In the genomic region with DNA sequence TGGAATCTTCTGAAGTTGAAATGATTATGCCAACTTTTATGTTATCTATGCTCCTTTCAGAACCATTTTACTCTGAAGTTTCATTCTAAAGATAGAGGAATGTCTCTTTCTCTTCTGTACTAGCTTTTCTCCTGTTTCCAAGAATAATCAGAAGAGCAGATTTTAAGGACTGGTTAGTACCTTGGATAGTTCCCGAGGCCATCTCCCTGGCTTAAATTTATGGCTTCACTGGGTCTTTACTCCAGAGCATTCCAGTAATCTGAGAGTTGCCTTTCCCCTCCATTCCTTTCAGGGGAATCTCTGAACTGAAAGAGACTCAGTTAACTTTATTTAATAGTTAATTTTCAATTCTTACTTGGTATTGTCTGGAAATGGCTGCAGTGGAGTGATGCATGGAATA, we compare ENCODE assay signal across 22 mouse cellular contexts.
DNase-seq lines count a peak whose midpoint lies in the region; ATAC-seq and TF ChIP-seq lines count a peak whose summit lies in the region.
"Had no signal": no experiment of that assay in that cellular context is flagged by ENCODE, and none has a peak within 500 bp of the region (broad histone marks: within the 10 kb centered on the region; RNA-seq: fewer than 3 reads in every experiment).

No protein-coding gene starts in this region.

- no peak overlapping the region for H3K4me2 ChIP-seq in limb, embryonic 14.5 days (replicated peaks; ENCODE audit: low read depth, low read length, severe bottlenecking)
- H3K4me2 ChIP-seq: embryonic facial prominence, embryonic 15.5 days; hindbrain, embryonic 13.5 days had no signal

- H3K36me3 ChIP-seq in limb, embryonic 14.5 days (ENCODE audit: control insufficient read depth, insufficient read depth, low read length): no peaks in the 10 kb centered on the region
- H3K36me3 ChIP-seq in limb, embryonic 10.5 days: no peaks in the 10 kb centered on the region
- H3K36me3 ChIP-seq: embryonic facial prominence, embryonic 15.5 days; forebrain, embryonic 10.5 days; hindbrain, embryonic 13.5 days had no signal

- no peak for ATAC-seq in limb, embryonic 14.5 days (ENCODE audit: low FRiP score, low read depth)
- ATAC-seq: forebrain, embryonic 14.5 days; hindbrain, postnatal 0 days had no signal

- H3K9me3 ChIP-seq in limb, embryonic 14.5 days (ENCODE audit: control insufficient read depth, low read length): no peaks in the 10 kb centered on the region
- no peaks in the 10 kb centered on the region for H3K9me3 ChIP-seq in limb, embryonic 10.5 days (replicated peaks)
- H3K9me3 ChIP-seq: embryonic facial prominence, embryonic 15.5 days; forebrain, embryonic 10.5 days; hindbrain, embryonic 13.5 days had no signal

- H3K4me3 ChIP-seq in limb, embryonic 14.5 days (replicated peaks; ENCODE audit: low read length): no peak overlapping the region
- no peak overlapping the region for H3K4me3 ChIP-seq in limb, embryonic 10.5 days
- H3K4me3 ChIP-seq: embryonic facial prominence, embryonic 15.5 days; erythroblast, embryonic 14.5 days; forebrain, embryonic 10.5 days; hindbrain, embryonic 13.5 days had no signal

- 35% methylated on average over 1 of the region's 1 CpGs for WGBS in limb, embryonic 14.5 days
- WGBS in limb, embryonic 10.5 days: 31% methylated on average over 1 of the region's 1 CpGs

- DNase-seq in embryo, embryonic 10.5 days (ENCODE audit: low spot score): peak; percentile 28
- no peak for DNase-seq in embryo, embryonic 10 days (ENCODE audit: low spot score)
- DNase-seq in limb, embryonic 14.5 days (ENCODE audit: low spot score): peak; percentile 22
- DNase-seq in limb, embryonic 10.5 days (ENCODE audit: low spot score): no peak
- DNase-seq in 3T3-L1 (ENCODE audit: low read depth, low spot score) (peak; percentile 40), adipocyte (ENCODE audit: low spot score) (peak; percentile 48)
- DNase-seq in testis, postnatal 14 days (ENCODE audit: low spot score): no peak
- DNase-seq in thymus, postnatal 36 days: no peak
- DNase-seq: adrenal gland, postnatal 14 days; cerebellum, adult 11-12 months; cerebellum, adult 9-10 months; cerebellum, postnatal 25 days; gastrocnemius, postnatal 36 days; heart, adult 11 months; heart, postnatal 10 days; heart, postnatal 4 days had no signal

- no peaks in the 10 kb centered on the region for H3K4me1 ChIP-seq in limb, embryonic 14.5 days (ENCODE audit: control insufficient read depth, insufficient read depth, low read length)
- no peaks in the 10 kb centered on the region for H3K4me1 ChIP-seq in limb, embryonic 10.5 days
- H3K4me1 ChIP-seq: embryonic facial prominence, embryonic 15.5 days; forebrain, embryonic 10.5 days; hindbrain, embryonic 13.5 days had no signal

- no peak overlapping the region for H3K9ac ChIP-seq in limb, embryonic 14.5 days (ENCODE audit: low read depth, low read length, severe bottlenecking)
- H3K9ac ChIP-seq: embryonic facial prominence, embryonic 15.5 days; hindbrain, embryonic 13.5 days had no signal

- H3K27me3 ChIP-seq in limb, embryonic 14.5 days (ENCODE audit: control insufficient read depth, insufficient read depth, low read length): no peaks in the 10 kb centered on the region
- no peaks in the 10 kb centered on the region for H3K27me3 ChIP-seq in limb, embryonic 10.5 days (ENCODE audit: low read depth, poor library complexity, severe bottlenecking)
- H3K27me3 ChIP-seq: embryonic facial prominence, embryonic 15.5 days; hindbrain, embryonic 13.5 days had no signal

- TF ChIP-seq POLR2A in limb, embryonic 14.5 days (IDR thresholded peaks at IDR 0.05; ENCODE audit: borderline replicate concordance, extremely low read depth, insufficient read depth, insufficient read length): no peak

- no peak overlapping the region for H3K27ac ChIP-seq in limb, embryonic 14.5 days (replicated peaks; ENCODE audit: low read depth, low read length)
- H3K27ac ChIP-seq in limb, embryonic 10.5 days: no peak overlapping the region
- H3K27ac ChIP-seq: embryonic facial prominence, embryonic 15.5 days; forebrain, embryonic 10.5 days; hindbrain, embryonic 13.5 days; hindbrain, postnatal 0 days had no signal

Comparison
In these comparisons a context has a peak if more than half of its experiments do, and no peak if none do; other contexts are left out.
1. DNase-seq: peak in embryo, embryonic 10.5 days (single experiment), limb, embryonic 14.5 days (single experiment), 3T3-L1 (single experiment) and adipocyte (single experiment); none in embryo, embryonic 10 days (single experiment), limb, embryonic 10.5 days (single experiment), testis, postnatal 14 days (single experiment) and thymus, postnatal 36 days (0 of 2).